Mouse (Mus musculus): ENCODE measurements at regions not wholly inside any gene's neighbourhood (a gene's known extent, or its start where the extent isn't known, plus 50 kb on each side); places are given as distances from the start of the nearest gene placed in this dataset.
"Not testable (repeated sequence)": the region's sequence is repeated elsewhere in the genome, so short reads cannot be mapped to it uniquely, and the experiment has no call there.

DNA sequence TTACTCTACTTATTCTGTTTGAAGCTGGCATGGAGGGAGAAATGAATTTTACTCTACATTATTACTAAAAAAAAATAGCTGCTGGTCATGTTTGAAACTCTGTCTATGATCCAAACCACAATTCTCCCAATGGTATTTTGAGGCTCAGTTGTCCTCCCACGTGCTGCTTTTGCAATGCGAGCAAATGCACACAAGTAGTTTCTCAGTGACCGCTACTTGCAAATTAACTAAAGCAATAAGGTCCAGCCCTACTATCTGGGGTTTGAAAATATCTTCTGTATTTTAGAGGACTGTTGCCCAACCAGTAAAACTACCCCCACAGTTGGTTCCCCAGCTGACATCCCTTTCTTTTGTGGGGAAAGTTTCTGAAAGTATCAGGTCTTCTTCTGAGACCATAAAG is 276.0 kb downstream of the Cetn3 start:
- DNase-seq, result peak; percentile 92

DNA sequence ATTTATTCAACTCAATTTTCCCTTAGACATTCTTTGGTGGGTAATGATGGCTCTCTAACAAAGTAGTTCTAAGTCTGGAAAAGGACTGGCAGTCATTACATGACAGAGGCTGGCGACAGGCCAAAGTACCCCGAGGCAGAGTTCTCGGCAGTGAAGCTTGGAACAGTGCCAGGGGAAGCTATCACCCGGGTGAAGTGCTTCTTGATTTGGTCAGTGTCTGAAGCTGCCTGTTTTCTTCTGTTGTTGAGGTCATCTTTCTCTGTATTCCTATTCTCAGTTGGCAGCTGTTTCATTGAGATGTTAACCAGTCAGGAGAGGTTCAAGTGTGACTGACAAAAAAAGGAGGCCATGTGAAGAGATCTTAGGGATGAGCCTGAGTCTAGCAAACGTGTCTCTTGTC is 276.6 kb downstream of the Cetn3 start:
- peak; percentile 91 for DNase-seq

DNA sequence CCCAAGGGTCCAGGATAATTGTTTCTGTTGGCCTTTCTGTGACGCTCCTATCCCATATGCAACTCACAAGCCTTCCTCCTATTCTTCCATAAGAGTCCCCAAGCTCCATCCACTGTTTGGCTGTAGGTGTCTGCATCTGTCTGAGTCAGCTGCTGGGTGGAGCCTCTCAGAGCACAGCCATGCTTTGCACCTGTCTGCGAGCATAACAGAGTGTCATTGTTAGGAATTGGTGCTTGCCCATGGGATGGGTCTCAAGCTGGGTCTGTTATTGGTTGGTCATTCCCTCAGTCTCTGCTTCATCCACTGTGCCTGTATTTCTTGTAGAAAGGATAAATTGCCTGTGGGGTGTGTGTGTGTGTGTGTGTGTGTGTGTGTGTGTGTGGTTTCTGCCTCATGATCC is 281.0 kb downstream of the Cetn3 start:
- not testable (repeated sequence) for DNase-seq

DNA sequence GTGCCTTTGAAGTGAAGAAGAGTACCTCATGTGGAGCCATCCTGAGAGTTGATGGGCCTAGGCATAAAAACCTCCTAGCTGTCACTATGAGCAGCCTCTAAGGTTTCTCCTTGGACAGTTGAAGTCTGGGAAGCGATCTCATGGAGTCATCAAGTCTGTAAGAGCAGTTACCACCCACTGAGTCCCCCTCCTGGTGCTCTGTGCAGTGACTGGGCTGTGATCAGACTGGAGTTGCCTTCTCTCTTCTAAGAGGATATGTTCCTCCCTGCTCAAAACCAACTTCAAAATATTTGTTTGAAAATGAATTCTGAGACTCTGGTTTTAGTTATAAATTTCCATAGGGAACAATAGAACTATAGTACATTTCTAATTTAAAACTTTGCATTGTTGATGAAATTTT is 283.3 kb downstream of the Cetn3 start:
- DNase-seq, result no peak

DNA sequence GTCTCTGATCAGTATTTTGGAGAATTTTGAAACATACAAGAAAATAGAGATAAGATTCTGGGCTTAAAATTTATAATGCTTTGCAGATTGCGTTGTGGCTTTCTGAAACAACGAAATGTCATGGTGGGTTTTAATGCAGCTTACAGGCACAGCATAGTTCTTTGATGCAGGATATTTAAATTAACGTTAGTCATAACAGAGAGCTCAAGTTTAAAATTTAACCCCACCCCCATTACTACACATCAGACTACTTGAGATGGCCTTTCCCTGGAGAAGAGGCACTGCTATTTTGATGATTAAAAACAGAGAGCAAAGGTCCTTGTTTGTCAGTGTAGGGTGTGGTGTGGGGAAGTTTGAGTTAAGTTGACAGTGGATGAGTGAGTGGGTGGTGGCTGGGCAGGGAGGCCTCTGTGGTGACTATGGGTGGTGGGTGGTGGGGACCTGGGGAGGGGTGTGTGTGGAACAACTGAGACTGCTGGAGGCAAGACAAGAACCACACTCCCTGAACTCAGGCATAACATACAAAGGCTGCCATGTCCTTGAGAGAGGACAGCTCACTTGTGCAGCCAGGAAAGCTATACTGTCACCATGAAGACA is 283.9 kb downstream of the Cetn3 start:
- DNase-seq, result no peak

DNA sequence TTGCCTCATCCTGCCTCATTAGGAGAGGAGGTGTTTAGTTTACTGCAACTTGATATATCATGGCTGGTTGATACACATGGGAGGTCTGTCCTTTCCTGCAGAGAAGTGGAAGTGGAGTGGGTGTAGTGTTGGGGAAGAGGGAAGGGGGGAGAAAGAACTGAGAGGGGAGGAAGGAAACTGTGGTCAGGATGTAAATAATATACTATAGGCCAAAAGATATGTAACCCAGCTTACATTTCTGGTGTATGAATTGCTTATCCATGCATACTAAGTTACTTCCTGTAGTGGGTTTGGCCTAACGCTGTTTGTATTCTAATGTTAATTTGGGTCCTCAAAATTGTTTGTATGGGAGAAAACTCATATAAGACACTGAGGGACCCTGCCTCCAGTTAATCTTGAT is 289.6 kb downstream of the Cetn3 start:
- no peak for DNase-seq

DNA sequence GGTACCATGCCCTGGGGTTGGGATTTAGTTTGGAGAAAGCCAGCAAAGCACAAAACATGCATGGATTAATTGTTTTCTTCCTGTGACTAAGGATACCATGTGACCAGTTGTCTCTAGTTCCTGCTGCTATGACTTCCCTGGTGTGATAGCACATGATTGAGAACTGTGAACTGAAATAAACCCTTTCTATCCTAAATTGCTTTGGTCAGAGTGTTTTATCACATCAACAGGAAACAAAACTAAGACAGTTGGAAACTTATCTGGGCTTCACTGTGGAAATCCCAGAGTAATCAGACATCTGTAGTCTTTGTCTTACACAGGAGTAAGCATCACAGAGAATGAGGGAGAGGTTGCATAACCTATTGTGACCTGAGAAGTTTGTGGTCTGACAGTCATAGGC is 290.5 kb downstream of the Cetn3 start:
- DNase-seq, result no peak

DNA sequence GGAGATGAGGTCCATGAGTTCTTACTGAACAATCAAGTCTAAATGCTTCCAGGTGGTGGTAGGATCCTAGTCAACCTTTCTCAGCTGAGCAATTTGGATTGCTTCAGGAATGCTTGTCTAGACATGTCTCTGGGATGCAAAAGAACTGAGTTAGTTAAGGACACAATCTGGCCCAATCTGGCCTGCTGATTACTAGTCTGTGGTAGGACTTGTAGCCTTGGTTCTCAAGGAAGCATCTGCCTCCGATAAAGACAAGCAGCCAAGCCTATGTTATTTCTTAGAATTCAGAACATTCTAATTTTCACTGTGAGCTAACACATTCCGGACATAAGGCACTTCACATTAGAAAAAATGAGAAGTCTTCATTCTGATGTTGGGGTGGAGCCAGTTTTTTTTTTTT is 298.5 kb downstream of the Cetn3 start:
- no peak for DNase-seq

DNA sequence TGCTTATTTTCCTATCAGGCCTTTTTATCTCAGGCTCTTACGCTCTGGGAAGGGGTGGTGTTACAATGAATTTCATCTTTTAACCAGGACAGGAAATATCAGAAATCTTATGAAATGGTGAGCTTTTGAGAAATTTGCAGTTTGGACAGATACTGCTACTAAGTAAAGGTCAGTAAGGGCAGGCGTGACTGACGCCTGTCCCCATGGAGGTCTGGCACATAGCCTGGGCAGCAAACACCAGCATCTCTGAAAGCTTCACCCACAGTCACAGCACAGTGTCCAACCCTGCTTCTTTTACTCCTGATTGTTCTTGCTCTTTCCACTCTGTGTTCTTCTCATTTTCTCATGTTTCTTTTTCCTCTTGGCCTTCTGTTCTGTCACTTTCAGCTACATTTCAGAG is 304.8 kb downstream of the Cetn3 start:
- DNase-seq, result peak; percentile 72

DNA sequence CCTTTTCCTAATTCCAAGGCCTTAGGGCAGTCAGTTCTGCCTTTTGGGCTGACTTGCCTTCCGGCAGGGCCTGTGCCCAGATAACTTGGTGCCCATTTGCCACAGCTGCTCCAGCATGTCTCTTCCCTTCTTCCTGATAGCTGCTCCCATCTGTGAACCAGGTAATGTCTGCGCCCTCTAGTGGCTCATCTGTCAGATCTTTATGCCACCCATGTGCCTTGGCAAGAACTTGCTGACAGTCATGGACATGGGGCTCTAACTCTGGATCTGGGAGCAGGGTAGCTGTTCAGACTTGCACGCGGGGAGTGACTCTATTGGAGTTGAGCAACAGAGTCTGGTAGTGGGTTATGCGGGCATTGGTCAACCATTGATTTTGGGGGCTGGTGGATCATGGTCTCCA is 309.3 kb downstream of the Cetn3 start:
- no peak for DNase-seq

DNA sequence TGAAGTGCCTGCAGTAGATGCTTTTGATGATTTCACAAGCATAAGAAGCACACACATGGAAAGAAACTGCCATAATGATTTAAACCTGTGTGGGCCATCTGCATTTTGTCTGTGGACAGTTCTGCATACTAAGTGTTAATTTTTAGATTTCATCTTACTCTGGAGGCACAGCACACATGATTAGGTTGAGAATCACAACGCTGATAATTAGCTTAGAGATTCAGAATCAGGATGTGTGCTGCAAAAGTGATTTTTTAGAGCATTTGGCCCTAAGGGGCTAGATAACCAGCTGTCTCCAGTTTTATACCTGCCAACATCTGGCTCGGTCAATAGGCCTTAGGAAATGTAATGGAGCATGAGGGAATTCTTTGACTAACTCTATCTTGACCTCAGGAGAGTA is 323.2 kb downstream of the Cetn3 start:
- DNase-seq, result no peak

DNA sequence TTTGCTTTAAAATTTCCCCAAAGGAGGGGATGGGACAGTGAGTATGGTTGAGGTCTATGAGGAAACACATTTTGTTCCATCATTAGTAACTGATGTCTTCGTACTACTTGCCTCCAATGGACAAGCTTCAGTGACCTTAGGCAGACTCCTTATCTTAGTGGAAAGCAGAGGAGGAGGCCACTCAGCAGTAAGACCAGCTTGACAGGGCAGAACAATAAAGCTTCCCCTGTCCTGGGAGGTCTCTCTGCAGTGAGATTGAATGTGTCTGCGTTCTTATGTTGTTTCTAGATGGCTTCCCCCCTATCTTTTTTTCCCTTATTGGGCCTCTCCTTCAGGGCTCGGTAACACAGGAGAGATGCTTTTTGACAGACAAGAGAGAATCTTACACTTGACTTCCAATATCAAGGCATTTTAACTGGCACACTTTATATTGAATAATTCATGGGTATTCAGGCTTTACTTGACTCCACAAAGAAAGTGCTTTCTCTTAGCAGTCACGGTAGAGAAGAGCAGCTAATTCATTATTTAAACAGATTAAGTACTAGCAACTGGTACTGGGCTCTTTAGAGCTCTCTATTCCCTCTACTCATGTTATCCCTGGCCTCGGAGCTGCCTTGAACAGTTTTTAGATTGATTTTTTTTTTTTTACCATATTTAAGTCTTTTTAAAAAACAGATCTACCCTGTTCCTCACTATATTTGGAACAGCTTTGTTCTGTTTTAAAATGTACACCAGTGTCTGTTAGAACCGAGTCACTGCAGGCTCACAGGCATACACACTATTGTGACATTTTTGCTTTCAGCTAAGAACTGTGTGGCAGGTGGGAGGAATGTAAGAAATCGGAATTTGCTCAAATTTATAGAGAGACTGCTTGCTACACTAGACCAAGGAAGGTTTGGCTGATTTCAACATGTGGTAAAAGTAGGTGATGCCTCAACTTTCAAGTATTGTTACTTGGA is 347.2 kb downstream of the Cetn3 start:
- no peak for DNase-seq

Measured in heart, adult 11 months (tissue).